Mouse (Mus musculus): ENCODE data around the gene Ddx42. TPM values are rescaled to one million over a fixed set of nuclear protein-coding genes. Genes with fewer than 3 reads are reported as not detected.

Ddx42 gene
- polyA plus RNA-seq, 1 experiment from 2014 or later = 108 TPM

DNA sequence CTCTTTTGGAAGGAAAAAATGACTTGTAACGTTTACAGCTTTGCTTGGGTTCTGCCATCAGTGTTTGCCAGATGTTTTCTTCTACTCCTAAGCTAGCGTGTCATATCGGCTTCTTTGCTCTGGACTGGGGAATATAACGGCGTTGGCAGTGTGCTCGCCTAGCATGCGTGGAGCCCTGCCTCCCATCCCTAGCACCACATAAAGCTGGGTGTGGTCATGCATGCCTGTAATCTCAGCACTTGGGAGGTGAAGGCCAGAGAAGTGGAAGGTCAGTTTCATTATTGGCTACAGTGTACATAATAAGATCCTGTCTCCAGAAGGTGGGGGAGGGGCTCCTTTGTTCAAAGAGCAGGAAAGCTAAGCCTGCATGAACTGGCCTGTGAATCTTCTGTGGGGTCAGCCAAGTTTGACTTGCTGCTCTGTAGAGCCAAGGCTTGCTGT, 58.3 kb downstream of the Ddx42 start:
- Histone ChIP-seq H3K4me3 (peak overlapping the region; percentile 17), H3K9me3 (replicated peaks) (no peaks in the 10 kb centered on the region), H3K27ac (peak overlapping the region; percentile 73), H3K36me3 (peaks cover 9% of the 10 kb centered on the region), H3K4me1 (peaks cover 52% of the 10 kb centered on the region), H3K27me3 (ENCODE audit: low read depth, poor library complexity, severe bottlenecking) (no peaks in the 10 kb centered on the region)
- 74% methylated on average over 7 of the region's 7 CpGs for WGBS
- DNase-seq (ENCODE audit: low spot score) = peak; percentile 63

DNA sequence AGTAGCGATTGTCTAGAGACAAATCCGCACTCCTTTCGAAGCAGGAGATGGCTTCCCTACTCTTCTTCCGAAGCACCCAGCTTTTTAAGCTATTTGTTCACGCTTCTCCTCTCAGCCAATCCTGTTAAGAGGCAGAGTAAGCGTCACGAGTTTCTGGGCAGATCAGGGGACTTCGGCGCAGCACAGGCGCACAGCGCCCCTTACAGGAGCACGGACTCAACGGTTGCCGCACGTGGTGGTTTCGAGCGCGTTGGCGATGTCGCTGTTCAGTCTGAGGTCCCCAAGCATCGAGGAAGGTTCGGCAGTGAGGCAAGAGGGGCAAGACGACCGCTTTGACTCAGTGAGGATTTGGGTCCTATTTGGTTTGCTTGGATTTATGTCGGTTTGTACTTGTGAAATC, 59.7 kb downstream of the Ddx42 start, which contains the start of gene Tcam1:
Gene Tcam1 (plus strand): TSS at position 219 of the 400 bp plus-strand sequence.
- 10% methylated on average over 25 of the region's 25 CpGs for WGBS
- Histone ChIP-seq H3K27me3 (ENCODE audit: low read depth, poor library complexity, severe bottlenecking) (no peaks in the 10 kb centered on the region), H3K4me3 (peak within 1 kb of the TSS; percentile 34), H3K4me1 (peaks cover 37% of the 10 kb centered on the region), H3K36me3 (no peaks in the 10 kb centered on the region), H3K9me3 (replicated peaks) (no peaks in the 10 kb centered on the region), H3K27ac (peak within 1 kb of the TSS; percentile 73)
- peak; percentile 94 for DNase-seq (ENCODE audit: low spot score)

DNA sequence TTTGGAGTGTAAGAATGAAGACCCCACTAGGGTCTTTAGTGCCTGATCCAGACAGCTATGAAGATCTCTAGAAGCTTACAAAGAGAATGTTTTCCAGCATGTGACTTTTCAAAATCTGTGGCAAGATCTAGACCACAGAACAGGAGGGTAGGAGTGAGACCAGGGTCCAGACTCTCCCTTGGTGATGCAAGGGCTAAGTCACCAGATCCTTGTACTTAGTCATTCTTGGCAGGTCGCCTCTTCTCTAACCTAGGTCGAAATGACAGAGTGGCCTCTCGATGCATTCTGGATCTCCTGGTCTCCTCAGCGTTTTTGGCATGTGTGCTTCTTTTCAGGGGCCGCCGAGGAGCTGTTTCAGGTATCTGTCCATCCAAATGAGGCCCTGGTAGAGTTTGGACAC, 65.7 kb downstream of the Ddx42 start:
- no peaks in the 10 kb centered on the region for H3K4me1 ChIP-seq
- WGBS = 90% methylated on average over 6 of the region's 6 CpGs
- no peaks in the 10 kb centered on the region for H3K36me3 ChIP-seq
- no peak for DNase-seq (ENCODE audit: low spot score)
- no peak overlapping the region for H3K4me3 ChIP-seq
- H3K9me3 ChIP-seq (replicated peaks) = no peaks in the 10 kb centered on the region
- H3K27ac ChIP-seq = no peak overlapping the region
- H3K27me3 ChIP-seq (ENCODE audit: low read depth, poor library complexity, severe bottlenecking) = no peaks in the 10 kb centered on the region

DNA sequence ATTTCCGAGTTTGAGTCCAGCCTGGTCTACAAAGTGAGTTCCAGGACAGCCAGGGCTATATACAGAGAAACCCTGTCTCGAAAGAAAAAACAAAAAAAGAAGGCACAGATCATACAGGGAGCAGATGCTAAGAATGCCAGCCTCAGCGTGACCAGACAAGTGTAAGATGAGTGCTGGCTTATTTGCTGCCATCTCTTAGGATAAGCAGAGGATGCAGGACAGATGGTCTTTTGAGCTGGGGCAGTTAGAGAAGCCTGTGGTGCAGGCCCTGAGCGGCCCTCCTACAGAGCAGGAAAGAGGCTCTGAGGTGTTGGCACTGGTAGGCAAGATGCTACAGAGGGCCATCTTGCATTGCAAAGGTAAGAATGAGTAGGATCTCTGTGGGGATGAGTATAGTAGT, 66.6 kb downstream of the Ddx42 start:
- Histone ChIP-seq H3K27me3 (ENCODE audit: low read depth, poor library complexity, severe bottlenecking) (no peaks in the 10 kb centered on the region), H3K27ac (no peak overlapping the region), H3K36me3 (no peaks in the 10 kb centered on the region), H3K4me3 (no peak overlapping the region), H3K9me3 (replicated peaks) (no peaks in the 10 kb centered on the region), H3K4me1 (no peaks in the 10 kb centered on the region)
- 87% methylated on average over 4 of the region's 4 CpGs for WGBS
- no peak for DNase-seq (ENCODE audit: low spot score)

DNA sequence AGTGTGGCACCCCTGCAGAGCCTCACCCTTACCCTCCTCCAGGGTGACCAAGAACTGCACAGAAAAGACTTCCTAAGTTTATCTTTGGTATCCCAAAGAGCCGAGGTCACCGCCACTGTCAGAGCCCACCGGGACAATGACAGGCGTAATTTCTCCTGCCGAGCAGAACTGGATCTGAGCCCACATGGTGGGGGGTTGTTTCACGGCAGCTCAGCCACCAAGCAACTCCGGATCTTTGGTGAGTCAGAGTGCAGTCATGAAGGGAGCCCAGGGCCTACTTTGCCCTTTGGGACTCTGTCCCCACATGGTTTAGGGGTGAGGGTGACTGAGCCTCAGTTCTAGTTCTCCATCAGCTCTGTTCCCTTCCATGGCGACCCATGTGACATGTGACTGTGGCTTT, 67.4 kb downstream of the Ddx42 start:
- H3K27me3 ChIP-seq (ENCODE audit: low read depth, poor library complexity, severe bottlenecking) = no peaks in the 10 kb centered on the region
- no peaks in the 10 kb centered on the region for H3K36me3 ChIP-seq
- WGBS = 83% methylated on average over 8 of the region's 8 CpGs
- no peak overlapping the region for H3K4me3 ChIP-seq
- H3K4me1 ChIP-seq = no peaks in the 10 kb centered on the region
- H3K27ac ChIP-seq = no peak overlapping the region
- no peak for DNase-seq (ENCODE audit: low spot score)
- no peaks in the 10 kb centered on the region for H3K9me3 ChIP-seq (replicated peaks)

DNA sequence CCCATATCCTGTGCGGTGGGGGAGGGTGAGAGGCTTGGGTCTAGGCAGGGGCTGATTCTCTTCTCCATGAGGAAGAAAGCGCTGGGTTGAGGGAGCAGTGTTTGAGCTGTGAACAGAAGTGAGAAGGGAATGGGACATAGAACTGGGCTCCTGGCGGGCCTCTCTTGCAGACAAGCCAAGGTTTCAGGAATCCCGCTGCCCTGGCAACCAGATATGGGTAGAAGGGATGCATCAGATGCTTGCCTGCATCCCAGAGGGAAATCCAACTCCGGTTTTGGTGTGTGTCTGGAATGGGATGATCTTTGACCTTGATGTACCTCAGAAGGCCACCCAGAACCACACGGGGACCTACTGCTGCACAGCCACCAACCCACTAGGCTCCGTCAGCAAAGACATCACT, 69.5 kb downstream of the Ddx42 start:
- H3K4me3 ChIP-seq = no peak overlapping the region
- H3K36me3 ChIP-seq = no peaks in the 10 kb centered on the region
- WGBS = 88% methylated on average over 7 of the region's 7 CpGs
- H3K9me3 ChIP-seq (replicated peaks) = no peaks in the 10 kb centered on the region
- H3K4me1 ChIP-seq = no peaks in the 10 kb centered on the region
- no peak for DNase-seq (ENCODE audit: low spot score)
- no peak overlapping the region for H3K27ac ChIP-seq
- no peaks in the 10 kb centered on the region for H3K27me3 ChIP-seq (ENCODE audit: low read depth, poor library complexity, severe bottlenecking)

DNA sequence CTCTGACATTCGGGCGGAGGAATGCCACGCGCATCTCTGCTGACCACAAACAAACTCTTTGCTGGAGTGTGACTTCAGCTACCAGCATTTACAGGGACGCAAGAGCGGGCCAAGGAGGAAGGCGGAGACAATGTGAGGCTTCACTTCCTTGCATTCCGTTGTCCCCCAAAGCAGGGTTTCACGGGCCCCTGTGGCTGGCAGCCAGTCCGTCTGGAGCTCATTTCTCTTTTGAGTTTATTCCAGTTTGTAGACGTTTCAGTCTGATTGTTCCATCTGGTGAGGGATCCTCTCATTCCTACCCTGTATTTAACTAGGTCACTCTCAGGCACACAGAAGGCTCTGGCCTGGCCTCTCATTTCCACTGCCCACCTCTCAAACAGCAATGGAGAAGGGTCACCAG, 70.3 kb downstream of the Ddx42 start:
- DNase-seq (ENCODE audit: low spot score) = no peak
- 84% methylated on average over 11 of the region's 11 CpGs for WGBS
- no peak overlapping the region for H3K27ac ChIP-seq

DNA sequence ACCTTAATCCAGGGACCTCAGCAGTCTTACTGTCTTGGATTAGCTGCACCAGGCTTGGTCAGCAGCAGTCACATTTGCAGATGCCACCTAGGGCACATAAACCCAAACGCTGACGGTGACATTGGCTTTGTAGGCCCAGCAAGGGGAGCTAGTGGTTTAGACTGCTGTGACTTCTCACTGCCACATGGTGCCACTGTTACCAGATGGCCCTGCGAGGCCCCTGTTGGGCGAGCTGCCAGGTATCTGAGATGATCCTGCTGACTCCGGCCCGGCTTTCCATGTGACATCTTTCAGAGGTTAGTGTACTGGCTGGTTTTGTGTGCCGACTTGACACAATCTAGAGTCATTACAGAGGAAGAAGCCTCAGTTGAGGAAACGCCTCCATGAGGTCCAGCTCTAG, 72.6 kb downstream of the Ddx42 start:
- WGBS = 72% methylated on average over 8 of the region's 8 CpGs
- Histone ChIP-seq H3K27ac (no peak overlapping the region), H3K9me3 (replicated peaks) (no peaks in the 10 kb centered on the region), H3K4me3 (no peak overlapping the region), H3K36me3 (no peaks in the 10 kb centered on the region), H3K4me1 (no peaks in the 10 kb centered on the region), H3K27me3 (ENCODE audit: low read depth, poor library complexity, severe bottlenecking) (no peaks in the 10 kb centered on the region)
- DNase-seq (ENCODE audit: low spot score) = no peak

More for the DNA sequence above, 70.3 kb downstream of the Ddx42 start:
- no peaks in the 10 kb centered on the region for H3K27me3 ChIP-seq (ENCODE audit: low read depth, poor library complexity, severe bottlenecking)
- no peak overlapping the region for H3K4me3 ChIP-seq
- H3K4me1 ChIP-seq = no peaks in the 10 kb centered on the region
- H3K36me3 ChIP-seq = no peaks in the 10 kb centered on the region
- H3K9me3 ChIP-seq (replicated peaks) = no peaks in the 10 kb centered on the region

DNA sequence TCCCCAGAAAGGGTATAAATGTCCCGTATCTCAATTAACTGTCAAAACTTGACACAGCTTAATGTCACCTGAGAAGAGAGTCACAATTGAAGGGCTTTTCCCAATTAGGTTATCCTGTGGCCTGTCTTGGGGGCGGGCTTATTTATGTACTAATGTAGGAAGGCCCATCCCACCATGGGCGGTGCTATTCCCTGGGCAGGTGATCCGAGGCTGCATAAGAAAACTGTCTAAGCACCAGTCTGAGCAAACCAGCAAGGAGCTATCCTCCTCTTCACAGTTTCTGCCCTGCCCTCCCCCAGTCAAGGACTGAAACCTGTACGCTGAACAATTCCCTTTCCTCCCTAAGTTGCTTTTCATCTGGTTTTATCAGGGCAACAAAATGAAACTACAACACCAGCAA, 73.7 kb downstream of the Ddx42 start:
- H3K4me3 ChIP-seq = no peak overlapping the region
- H3K27ac ChIP-seq = no peak overlapping the region
- H3K9me3 ChIP-seq (replicated peaks) = no peaks in the 10 kb centered on the region
- 87% methylated on average over 5 of the region's 5 CpGs for WGBS
- DNase-seq (ENCODE audit: low spot score) = no peak
- no peaks in the 10 kb centered on the region for H3K4me1 ChIP-seq
- no peaks in the 10 kb centered on the region for H3K36me3 ChIP-seq
- H3K27me3 ChIP-seq (ENCODE audit: low read depth, poor library complexity, severe bottlenecking) = no peaks in the 10 kb centered on the region

DNA sequence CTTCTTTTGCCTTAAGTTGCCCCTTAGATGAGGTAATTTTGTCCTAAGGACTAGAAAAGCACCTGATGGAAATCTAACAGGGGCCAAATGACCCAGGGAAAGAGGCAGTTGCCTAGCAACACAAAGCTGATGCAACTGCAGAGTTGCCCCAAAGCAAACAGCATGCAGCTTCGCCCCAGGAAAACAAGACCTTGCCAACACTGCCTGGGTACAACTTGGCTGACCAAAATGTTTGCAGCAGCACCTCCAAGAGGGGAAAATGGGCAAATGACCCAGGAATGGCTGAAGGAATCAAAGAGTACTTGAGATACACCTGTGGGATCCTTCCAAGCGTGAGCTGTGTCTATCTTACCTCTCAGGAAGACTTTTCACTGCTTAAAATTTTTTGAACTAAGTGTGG, 75.1 kb downstream of the Ddx42 start:
- no peak for DNase-seq (ENCODE audit: low spot score)
- no peaks in the 10 kb centered on the region for H3K9me3 ChIP-seq (replicated peaks)
- H3K27me3 ChIP-seq (ENCODE audit: low read depth, poor library complexity, severe bottlenecking) = no peaks in the 10 kb centered on the region
- no peaks in the 10 kb centered on the region for H3K4me1 ChIP-seq
- H3K27ac ChIP-seq = no peak overlapping the region
- WGBS = 91% methylated on average over 2 of the region's 2 CpGs
- H3K36me3 ChIP-seq = no peaks in the 10 kb centered on the region
- H3K4me3 ChIP-seq = no peak overlapping the region

Other genes starting within 250 kb of the Ddx42 start
- gene Ace, start 249.0 kb upstream of the Ddx42 start, polyA plus RNA-seq (2016; fragmentation: Nextera tagmentation; extraction: Ambion mirVana) = 0.08 and 0.16 TPM in 2 replicates
- gene Ace3, start 222.3 kb upstream of the Ddx42 start, polyA plus RNA-seq (2016; fragmentation: Nextera tagmentation; extraction: Ambion mirVana) = not detected in 2 replicates
- gene Kcnh6, start 208.8 kb upstream of the Ddx42 start, polyA plus RNA-seq (2016; fragmentation: Nextera tagmentation; extraction: Ambion mirVana) = 0.24 and 0.36 TPM in 2 replicates
- 85.5 and 95.1 TPM in 2 replicates for gene Dcaf7, start 180.1 kb upstream of the Ddx42 start, polyA plus RNA-seq (2016; fragmentation: Nextera tagmentation; extraction: Ambion mirVana)
- gene Taco1, start 150.9 kb upstream of the Ddx42 start, polyA plus RNA-seq (2016; fragmentation: Nextera tagmentation; extraction: Ambion mirVana) = 14.3 and 14.6 TPM in 2 replicates
- gene Map3k3, start 132.3 kb upstream of the Ddx42 start, polyA plus RNA-seq (2016; fragmentation: Nextera tagmentation; extraction: Ambion mirVana) = 21.6 and 23.3 TPM in 2 replicates
- 1.0 TPM in 1 of 2 replicates, not detected in the other for gene Gm10840, start 56.1 kb upstream of the Ddx42 start, polyA plus RNA-seq (2016; fragmentation: Nextera tagmentation; extraction: Ambion mirVana)
- 603 and 638 TPM in 2 replicates for gene Limd2, start 56.1 kb upstream of the Ddx42 start, polyA plus RNA-seq (2016; fragmentation: Nextera tagmentation; extraction: Ambion mirVana)
- gene Strada, start 14.8 kb upstream of the Ddx42 start, polyA plus RNA-seq (2016; fragmentation: Nextera tagmentation; extraction: Ambion mirVana) = 37.8 and 45.3 TPM in 2 replicates
- gene Ccdc47, start 582 bp upstream of the Ddx42 start, polyA plus RNA-seq (2016; fragmentation: Nextera tagmentation; extraction: Ambion mirVana) = 57.4 and 60.1 TPM in 2 replicates
- gene Ftsj3, start 39.2 kb downstream of the Ddx42 start, polyA plus RNA-seq (2016; fragmentation: Nextera tagmentation; extraction: Ambion mirVana) = 85.6 and 91.1 TPM in 2 replicates
- 415 and 441 TPM in 2 replicates for gene Psmc5, start 39.2 kb downstream of the Ddx42 start, polyA plus RNA-seq (2016; fragmentation: Nextera tagmentation; extraction: Ambion mirVana)
- 66.4 and 72.6 TPM in 2 replicates for gene Smarcd2, start 56.0 kb downstream of the Ddx42 start, polyA plus RNA-seq (2016; fragmentation: Nextera tagmentation; extraction: Ambion mirVana)
- 0.18 and 0.36 TPM in 2 replicates for gene Tcam1, start 59.7 kb downstream of the Ddx42 start, polyA plus RNA-seq (2016; fragmentation: Nextera tagmentation; extraction: Ambion mirVana)
- gene Gh, start 84.9 kb downstream of the Ddx42 start, polyA plus RNA-seq (2016; fragmentation: Nextera tagmentation; extraction: Ambion mirVana) = not detected in 2 replicates
- 2.4 and 2.6 TPM in 2 replicates for gene Cd79b, start 97.8 kb downstream of the Ddx42 start, polyA plus RNA-seq (2016; fragmentation: Nextera tagmentation; extraction: Ambion mirVana)
- gene Scn4a, start 136.4 kb downstream of the Ddx42 start, polyA plus RNA-seq (2016; fragmentation: Nextera tagmentation; extraction: Ambion mirVana) = 0.03 TPM in 1 of 2 replicates, not detected in the other
- not detected in 2 replicates for gene Prr29, start 148.5 kb downstream of the Ddx42 start, polyA plus RNA-seq (2016; fragmentation: Nextera tagmentation; extraction: Ambion mirVana)
- gene Icam2, start 171.1 kb downstream of the Ddx42 start, polyA plus RNA-seq (2016; fragmentation: Nextera tagmentation; extraction: Ambion mirVana) = 21.8 and 24.7 TPM in 2 replicates